Mouse (Mus musculus) megakaryocyte, embryonic 14.5 days (primary cell): Measurements from ENCODE around the gene Olfr1371.

Source experiments
- FLI1 ChIP-seq: IDR thresholded peaks from 2 replicates; pipeline ENCODE4 v1.6.1; 2012; ENCODE audit warnings: low read length, inconsistent platforms, mixed read lengths
- GATA1 ChIP-seq: IDR thresholded peaks from 3 replicates; pipeline ENCODE4 v1.6.1; 2012; ENCODE audit warnings: mixed read lengths, low read length, inconsistent platforms, borderline replicate concordance

DNA sequence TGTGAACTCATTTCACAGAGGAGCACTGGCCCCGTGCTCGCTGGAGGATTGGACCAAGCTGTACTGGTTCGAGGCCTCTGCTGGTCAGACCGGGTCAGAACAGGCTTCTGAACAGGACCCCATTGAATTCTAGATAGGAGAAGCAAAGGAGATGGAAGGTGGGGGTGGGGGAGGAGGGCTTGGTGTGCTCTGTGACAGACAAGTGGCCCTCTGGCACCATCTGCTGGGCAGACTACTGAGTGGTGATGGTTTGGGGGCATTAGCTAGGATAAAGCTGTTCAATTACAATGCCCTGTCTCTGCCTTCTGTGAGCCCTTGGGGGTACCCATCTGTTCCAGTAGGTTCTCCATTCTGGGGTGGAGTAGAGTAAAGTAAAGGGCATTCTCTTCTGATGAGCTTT lies 6.5 kb upstream of the Olfr1371 start:
- TF ChIP-seq GATA1: no peak
- no peak for TF ChIP-seq FLI1
